Mouse (Mus musculus) frontal cortex, postnatal 14 days (tissue): ENCODE data around the gene Rora.

Source experiments
- DNase-seq, 2 experiments: peaks; one replicate each; pipeline ENCODE4 v3.0.0; 2022; ENCODE audit warnings: low spot score in 2 of 2

Gene Rora

DNA sequence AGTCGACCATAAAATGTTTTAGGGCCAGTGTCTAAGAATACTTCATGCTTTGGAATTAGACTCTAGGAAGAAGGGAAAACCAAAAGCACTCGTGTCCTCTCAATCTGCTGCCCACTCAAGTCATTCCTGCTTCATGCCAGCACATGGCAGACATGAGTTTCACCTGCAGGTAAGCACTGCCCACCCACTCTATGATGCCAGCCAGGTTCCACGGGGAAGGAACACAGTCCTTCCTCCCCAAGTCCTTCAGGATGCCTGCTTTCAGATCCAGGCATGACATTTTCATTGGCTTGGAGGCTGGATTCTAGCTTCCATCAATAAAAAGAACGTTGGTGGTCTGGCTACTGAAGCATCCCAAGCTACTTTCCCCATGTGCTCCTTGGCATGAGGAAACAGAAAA, 166.4 kb downstream of the Rora start:
- DNase-seq: no peak

DNA sequence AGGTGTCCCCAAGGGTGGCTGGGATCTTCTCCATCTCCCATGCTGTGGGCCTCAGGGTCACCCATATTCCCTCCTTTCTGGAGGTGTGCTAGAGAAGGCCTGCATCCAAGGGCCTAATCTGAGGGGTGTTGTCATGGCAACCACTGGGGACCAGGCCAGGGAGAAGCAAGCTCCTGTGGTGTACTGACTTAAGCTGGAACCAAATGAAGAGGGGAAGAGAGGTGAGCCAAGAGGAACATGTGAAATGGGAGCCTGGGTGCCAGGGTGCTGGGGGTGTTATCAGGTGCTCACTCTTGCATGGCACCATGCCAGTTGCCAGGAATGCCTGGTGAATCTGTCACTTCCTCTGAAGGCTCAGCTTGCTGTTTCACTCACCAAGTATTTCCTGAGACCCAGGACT, 166.9 kb downstream of the Rora start:
- DNase-seq: no peak

DNA sequence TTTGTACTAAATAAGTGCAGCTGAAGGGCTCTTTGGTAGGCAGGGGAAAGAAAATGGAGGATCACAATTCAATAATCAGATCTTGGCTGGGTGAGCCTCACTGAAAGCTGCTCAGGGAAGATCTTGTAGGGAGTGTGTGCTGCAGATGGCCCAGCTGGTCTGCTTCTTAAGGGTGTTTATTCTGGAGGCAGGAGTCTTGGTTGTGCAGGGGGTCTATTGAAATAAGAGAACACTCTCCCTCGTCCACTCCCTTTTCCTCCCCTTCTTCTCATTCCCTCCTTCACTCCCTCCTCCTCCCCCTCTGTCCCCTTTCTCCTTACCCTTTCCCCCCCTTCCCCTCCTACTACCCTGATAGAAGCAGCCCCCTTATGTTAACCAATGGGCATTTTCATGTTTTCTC, 167.8 kb downstream of the Rora start:
- no peak for DNase-seq

DNA sequence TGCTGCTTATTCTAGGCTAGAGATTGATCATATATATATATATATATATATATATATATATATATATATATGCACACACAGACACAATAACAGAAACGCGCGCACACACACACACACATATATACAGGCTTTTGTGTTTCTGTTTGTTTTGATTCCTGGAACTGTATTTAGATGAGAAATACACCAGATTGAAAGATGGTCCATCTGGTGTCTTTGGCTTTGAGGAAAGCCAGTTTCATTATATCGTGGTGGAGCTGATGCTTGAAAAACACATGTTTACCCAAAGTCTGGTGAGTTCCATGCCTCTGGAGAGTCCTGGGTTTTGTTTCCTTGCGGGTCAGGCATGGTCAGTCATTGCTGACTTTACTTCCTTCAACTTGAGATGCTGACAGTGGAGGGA, 169.7 kb downstream of the Rora start:
- no peak for DNase-seq

DNA sequence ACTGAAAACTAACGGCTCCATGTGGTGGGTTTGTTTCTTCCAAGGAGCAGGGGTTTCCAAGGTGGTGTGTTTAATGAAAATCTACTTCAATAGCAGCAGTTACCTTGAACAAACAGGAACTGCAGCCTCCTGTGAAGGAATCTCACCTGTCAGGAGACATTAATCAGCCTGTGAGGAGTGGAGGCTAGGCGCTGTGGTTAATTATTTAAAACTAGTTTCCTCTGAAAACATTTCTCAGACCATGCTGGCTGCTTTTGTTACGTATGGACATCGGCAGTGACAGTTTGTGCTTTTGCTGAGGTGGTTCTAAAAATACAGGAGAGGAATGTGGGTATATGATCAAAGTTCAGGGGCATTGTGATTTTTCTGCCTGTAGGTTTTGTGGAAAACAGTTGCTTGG, 171.5 kb downstream of the Rora start:
- DNase-seq: no peak

DNA sequence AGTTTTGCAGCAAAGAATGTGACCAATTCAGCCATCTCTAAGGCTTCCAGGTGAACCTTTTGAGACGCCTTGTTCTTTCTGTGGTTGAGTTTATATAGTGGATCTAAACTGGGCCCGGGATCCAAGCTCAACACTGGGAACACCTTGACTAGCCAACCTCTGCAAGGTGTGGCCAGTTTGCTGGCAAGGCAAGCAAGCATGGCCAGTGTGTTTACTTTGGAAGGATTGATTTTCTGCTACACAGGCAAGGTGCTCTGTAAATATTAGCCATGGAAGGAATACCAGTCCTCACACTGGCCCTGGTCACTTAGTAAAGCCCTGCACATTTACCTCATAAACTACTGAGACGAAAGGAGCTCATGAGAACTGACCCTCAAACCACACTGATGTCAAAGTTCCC, 172.3 kb downstream of the Rora start:
- DNase-seq: no peak

DNA sequence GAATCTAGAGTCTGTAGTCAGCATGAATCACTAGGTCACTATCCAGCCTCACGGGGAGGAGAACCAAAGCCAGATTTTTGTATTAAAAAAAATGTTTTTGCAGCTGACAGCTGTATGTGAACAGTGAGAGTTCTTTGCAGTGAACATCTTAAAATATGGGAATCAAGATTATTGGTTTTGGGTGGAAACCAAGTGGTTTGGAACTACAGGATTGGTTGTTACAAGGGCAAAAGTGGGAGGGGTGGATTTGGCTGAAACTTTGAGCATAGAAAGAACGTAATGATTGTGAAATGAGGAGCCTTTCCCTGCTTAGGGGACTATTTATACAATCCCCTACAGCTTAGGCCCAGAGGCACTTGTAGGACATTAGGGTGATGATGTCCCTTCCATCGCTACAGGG, 173.9 kb downstream of the Rora start:
- no peak for DNase-seq

DNA sequence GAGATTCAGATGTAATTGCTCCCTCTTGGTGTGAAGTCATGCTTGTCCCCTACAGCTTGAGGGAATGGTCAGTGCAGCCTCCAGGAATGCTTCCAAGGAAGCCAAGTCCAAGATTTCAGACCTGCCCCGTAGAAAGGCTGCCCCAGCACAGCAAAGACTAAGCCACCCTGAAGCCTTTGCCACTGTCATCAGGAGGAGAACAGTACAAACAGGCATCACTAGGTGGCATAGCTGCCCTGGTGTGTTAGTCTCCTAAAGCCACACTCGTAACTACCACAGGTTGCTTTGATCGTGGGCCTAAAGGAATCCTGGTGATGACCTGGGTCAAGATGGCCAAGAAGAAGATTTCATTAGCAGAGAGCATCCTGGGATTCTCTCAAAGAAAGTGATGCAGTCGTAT, 176.3 kb downstream of the Rora start:
- peak in 1 of 2 experiments; percentile 20 for DNase-seq

DNA sequence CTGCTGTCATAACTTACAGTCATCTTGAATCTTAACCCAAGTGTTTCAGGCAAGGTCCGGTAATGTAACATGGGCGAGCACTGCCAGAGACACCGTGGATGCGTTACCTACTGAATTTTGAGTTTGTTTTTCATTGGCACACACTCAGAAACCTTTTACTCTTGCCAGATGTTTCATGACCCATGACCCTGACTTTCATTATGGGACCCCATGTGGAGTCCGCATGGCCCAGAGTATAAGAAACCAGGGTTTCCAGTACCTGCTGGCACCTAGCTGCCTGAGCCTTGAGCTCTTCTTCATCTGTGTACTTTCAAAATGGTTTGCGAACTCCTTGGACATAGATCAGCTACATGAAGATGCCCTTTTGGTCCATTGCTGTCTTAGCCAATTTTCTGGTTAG, 179.7 kb downstream of the Rora start:
- DNase-seq: no peak

DNA sequence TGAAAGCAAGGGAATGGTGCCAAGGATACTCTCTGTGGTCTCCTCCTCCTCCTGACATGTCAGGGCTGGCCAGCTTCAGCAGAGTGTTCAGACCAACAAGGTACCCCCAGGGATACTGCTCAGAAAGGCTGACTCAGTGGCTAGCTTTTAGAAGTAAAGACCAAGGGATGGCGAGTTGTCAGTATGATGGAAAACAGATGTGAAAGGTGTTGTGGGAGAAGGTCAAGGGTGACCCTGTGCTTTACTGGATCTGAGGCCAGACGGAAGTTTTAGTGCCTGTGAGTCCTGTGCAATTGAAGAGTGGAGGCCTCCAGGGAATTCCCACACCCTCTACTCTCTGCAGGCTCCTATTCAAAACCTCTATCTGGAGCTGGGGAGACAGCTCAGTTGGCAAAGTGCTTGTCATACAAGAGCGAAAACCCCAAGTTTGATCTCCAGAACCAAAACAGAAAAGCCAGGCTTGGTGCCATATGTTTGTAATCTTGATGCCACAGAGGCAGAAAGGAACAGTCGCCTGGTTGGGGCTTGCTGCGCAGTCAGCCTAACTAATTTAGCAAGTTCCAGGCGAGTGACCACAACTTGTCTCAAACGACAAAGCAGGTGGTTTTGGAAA, 181.6 kb downstream of the Rora start:
- no peak for DNase-seq

DNA sequence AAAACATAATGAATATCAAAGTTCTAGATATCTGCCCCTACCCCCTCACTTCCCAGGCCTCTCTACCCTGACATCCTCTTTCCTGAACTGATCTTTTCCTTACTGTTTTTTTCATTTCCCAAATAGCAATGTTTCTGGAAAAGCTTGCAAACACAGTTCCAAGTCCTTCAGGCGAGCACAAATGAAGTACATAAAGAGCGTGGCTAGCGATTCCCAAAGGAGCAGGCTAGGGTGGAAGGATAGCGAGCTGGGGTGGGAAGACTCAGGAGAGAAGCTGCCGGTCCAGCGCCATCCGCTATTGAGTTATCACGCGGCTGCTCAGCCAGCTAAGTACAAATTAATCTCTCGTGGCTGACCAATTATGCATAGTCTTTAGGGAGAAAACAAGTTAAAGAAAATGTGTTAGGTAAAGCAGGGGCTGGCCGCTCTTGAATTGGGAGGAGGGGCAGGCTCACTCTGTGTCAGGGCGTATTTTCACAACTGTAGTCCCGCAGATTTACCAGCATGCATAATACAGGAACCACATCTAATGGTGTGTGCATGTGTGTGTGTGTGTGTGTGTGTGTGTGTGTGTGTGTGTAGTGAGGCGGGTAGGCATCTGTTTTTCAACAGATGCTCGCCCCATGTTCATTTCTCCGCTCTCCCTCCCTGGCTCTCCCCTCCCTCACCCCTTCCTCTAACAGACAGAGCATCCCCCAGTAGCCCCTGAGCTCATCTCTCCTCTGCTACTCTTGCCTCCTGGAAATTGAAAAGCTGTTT, 188.7 kb downstream of the Rora start:
- DNase-seq: no peak

DNA sequence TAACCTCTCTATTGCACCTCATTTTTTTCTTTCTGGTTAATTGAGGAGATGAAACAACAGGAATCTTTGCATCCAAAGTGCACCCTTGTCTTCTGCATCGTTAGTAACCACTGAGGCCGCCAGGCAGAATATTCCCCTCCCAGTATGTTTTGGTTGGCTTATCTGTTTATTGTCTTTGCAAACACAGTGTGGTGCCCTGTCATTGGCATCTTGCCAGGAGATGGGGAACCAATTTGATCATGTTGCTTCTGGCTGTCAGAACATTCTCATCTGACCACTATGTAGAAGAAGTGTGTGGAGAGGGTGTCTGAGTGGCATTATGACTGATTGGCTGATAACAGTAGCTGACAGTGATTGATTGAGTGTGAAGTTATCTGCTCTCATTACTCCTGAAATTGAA, 192.0 kb downstream of the Rora start:
- DNase-seq: no peak

DNA sequence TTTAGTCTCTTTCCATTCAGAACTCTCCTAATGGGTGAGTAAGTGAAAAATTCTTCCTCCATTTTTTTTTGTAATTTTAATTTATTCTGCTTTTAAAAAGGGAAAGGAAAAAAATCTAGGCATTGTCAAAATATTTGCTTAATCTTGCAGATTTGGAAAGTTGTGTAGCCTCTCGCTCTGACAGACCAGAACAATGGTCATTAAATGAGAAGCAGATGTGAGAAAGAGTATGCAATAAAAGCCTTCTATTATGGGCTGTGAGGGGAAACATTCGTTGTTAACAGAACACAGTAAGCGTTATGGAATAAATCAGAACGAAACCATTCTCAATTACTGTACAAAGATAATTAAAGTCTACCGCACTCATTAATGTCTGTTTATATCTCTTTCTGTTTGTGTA, 196.7 kb downstream of the Rora start:
- no peak for DNase-seq

DNA sequence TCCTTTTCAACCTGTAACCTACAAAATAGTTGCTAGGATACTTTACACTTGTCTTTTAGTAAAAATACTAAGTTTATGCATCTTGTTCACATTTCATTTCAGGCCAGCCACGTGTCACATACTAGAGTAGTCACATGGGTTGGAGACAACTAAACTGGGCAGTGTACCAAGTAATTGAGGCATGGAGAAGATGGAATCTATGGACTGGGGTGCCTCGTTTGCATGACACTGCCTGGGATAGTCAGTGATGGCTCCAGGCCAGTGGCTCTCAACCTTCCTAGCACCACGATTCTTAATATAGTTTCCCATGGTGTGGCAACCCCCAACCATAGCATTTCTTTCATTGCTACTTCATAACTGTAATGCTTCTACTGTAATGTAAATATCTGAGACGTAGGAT, 198.6 kb downstream of the Rora start:
- DNase-seq: no peak

DNA sequence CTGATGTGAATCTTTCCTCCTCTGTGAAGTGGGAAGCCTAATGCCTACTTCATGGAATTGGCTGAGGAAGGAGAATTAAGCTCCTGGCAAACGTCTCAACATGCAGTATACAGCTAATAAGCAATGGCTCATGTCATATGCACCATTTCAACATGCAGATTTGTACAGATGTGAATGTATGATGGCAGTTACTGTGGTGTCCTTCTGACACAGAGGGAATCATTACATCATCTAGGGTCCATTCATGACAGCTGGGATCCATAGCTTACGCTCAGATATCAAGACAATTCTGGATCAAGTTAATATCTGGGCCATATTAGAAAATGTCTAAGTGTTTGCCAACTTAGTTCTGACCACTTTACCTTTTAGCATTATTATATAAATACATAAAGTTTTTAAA, 199.3 kb downstream of the Rora start:
- DNase-seq: no peak

DNA sequence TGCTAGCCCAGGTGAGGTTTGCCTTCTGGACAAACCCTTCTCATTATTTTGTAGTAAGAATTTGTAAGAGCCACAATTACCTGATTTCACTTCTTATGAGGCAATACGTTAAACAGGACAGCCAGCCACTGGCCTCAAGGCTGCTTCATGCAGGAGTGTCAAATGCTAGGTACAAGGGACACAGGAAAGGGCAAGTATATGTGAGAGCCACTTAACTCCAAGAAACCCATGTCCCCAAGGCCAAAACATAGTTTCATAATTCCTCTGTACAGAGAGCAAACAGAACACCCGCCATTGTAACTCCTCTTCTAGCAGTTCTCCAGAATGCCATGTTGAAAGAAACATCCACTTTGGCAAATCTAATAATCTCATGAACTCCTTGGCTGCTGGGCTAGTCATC, 205.9 kb downstream of the Rora start:
- no peak for DNase-seq

DNA sequence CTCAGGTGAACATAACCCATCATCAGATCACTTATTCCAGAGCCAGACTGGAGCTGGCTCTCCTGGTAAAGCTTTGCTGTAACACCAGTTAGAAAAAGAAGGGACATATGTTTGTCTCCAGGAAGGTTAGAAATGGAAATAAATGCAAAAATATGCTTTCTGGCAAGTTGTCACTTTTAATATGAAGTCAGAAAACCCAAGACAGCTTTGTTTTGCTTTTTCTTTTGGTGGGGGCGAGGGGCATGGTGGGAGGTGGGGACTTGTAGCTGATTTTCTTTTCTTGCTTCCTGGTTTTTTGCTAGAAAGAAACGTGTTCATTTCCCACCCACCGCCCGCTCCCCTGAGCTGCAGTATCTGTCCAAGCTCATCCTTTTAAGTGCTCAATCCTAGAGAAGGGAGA, 212.7 kb downstream of the Rora start:
- peak; percentile 17 to 28 for DNase-seq

DNA sequence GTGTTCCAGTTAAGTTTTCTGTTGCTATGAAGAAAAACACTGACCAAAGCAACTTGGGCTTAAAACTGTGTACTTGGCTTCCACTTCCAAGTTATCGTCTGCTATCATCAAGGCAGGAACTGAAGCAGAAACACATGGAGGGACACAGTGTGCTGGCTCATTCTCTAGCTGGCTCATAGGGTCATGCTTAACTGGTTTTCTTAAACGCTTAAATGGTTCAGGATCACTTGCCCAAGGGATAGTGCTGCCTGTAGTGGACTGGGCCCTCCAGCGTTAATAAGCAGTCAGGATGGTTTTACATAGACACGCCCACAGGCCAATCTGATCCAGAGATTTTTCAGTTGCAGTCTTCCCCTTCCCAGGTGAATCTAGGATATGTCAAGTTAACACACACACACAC, 220.3 kb downstream of the Rora start:
- DNase-seq: no peak

DNA sequence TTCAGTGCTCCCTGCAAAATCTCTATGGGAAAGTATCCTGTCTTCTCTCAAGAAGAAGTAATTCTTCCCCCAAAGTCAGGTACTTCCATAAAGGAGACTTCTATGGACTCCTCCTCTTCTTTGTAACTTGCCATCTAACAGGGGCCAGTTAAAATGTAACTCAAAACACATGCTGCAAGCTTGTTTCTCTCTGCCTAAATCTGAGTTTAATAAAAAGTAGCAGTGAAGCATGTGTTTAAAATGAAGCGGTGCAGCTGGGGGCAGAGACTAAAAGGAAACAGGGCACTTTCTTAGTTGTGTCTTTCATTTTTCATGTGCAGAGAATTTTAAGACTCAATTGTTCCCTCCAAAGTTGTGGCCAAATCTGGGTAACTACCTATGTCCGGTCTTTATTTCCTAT, 221.0 kb downstream of the Rora start:
- DNase-seq: no peak

DNA sequence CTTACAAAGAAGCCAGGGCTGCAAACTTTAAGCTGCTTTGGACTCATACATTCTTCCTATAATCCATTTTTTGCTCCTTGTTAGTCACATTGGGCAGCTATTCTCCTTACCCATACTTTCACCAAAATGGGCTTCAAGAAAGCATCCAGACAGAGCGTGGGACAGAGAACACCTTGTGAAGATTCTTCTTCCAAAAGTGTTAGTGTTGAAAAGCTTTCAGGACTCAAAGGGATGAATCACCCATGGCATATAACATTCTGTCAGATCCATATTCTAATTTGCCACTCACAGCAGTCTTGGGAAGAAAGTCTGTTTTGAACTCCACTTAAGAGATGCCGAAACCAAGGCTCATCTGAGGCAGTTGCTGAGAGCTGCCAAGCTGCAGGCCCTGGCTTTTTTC, 222.2 kb downstream of the Rora start:
- no peak for DNase-seq

DNA sequence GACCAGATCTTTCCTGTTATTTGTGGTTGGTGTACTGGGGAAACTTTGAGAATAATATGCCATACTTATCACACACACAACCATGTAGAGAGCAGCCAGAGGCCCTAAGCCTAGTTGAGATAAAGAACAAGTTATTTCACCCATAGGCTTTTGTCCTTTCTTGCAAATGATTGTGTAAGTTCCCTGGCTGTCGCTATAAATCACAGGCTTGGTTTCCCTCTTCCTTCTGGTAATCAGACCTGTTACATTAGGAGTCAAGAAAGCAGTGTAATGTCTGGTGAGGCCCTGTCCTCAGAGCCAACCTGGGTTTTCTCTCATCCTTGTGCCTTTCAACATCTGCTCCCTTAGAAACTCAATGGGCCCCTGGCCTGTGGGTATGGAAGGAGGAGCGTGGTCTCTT, 222.7 kb downstream of the Rora start:
- DNase-seq: no peak

DNA sequence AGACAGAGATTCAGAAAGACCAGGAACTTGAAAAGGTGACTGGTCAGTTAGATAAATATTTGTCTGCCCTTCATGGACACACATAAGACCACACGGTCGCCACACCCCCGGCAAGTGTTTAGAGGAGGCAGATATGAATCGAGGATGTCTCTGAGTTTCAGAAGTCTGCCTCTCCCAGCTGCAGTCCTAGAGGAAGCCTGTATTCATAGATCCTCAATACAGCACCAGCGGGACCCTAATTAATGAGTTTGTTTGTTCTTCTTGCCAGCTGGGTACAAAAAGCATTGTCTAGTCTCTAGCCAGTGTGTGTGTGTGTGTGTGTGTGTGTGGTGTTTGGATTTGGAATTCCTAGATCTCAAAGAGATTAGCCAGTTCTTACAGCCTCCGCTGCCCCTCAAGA, 228.3 kb downstream of the Rora start:
- DNase-seq: no peak

DNA sequence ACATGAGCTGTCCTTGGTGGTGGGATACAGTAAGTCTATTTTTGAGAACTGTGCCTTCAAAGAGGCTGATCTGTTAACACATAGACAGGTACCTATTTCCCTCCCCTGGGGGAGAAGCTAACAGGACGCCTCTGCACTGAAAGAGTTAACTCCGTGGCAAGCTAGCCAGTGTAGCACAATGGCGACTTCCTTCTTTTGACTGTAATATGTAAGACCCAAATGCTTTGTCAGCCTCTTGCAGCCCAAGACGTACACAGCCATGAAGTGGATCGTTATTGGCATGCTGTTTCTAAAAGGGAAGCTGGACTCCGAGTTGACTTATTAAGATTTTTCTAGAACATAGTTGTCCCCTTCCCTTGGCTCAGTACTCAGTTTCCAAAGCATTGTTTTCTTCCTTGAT, 229.4 kb downstream of the Rora start:
- no peak for DNase-seq

DNA sequence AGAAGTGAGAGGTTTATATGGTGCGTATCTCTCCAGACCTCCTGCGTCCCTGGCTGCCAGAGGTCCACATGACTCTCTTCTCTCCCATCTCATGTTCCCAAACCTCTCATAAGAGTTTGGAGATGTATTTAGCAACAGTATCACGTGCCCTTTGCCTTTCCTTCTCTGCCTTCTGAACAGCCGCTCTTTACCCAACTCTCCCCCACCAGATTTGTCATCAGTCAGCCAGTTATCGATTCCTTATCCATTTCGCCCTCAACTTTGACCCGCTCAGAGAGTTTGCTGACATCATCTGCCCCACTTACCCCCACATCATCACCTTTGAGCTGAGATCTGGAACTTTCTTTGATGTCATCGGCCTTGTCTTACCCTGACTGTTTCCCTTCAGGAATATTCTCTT, 230.1 kb downstream of the Rora start:
- DNase-seq: no peak
